Mouse (Mus musculus): Measurements from ENCODE around the gene Edem2. TPM values are rescaled to one million over a fixed set of nuclear protein-coding genes. Genes with fewer than 3 reads are reported as not detected.

The Edem2 gene
- 9.0 TPM for polyA plus RNA-seq (2014; fragmentation: Illumina TruSeq; extraction: RNeasy Lipid Tissue Mini Kit (QIAGEN cat#74804); ENCODE audit: low read depth, low replicate concordance)

DNA sequence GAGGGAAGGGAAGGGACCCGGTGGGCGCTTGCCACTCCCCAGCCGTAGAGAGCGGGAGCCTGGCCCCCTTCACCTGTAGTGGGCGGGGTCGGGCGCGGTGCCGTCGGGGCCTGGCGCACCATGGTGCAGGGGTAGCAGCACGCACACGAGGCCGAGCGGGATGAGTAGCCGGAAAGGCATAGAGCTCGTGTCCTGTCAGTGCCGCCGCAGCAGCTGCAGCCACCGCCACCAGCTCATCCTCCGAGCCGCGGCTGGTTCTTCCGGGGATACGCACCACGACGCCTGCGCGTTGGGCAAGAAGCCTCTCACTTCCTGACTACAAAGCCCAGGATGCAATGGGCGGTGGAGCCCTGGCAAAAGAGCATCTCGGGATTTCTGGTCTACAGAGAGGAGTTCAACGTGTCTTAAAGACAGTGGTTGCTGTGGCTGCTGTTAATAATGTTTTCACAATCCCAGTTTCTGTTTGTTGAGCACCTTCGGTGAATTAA, at the start of gene Edem2:
Gene Edem2, minus strand, starts transcription at position 318 of the 488 bp plus-strand sequence.

DNA sequence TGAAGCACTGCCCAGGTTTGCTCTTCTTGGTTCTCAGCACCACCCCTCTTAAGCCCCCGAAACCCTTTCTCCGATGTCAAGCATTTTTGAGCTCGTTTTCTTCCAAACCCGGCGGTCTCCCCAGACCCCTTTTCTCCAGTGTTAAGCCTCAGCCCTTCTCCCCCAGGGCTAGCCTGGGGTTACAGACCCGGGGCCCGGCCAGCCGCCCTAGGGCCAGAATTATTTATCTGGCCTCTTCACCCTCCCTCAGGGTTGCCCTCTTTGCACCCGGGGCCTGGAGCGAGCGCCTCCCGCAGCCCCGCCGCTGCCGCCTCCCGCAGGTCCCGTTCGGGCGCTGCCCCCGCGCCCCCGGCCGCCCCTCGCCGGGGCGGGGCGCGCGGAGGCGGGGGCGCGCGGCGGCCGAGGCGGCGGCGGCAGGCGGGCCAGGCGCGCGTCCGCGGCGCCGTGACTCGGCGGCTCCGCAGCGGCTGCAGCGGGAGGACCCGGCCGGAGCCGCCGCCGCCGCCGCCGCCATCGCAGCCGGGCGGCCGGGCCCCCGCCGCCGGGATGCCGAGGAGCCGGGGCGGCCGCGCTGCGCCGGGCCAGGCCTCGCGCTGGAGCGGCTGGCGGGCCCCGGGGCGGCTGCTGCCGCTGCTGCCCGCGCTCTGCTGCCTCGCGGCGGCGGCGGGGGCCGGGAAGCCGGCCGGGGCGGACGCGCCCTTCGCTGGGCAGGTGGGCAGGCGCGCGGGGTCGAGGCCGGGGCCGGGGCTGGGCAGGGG, 45.8 kb upstream of the Edem2 start, which contains the start of gene Mmp24:
Gene Mmp24, plus strand, starts transcription at position 416 of the 758 bp plus-strand sequence.

DNA sequence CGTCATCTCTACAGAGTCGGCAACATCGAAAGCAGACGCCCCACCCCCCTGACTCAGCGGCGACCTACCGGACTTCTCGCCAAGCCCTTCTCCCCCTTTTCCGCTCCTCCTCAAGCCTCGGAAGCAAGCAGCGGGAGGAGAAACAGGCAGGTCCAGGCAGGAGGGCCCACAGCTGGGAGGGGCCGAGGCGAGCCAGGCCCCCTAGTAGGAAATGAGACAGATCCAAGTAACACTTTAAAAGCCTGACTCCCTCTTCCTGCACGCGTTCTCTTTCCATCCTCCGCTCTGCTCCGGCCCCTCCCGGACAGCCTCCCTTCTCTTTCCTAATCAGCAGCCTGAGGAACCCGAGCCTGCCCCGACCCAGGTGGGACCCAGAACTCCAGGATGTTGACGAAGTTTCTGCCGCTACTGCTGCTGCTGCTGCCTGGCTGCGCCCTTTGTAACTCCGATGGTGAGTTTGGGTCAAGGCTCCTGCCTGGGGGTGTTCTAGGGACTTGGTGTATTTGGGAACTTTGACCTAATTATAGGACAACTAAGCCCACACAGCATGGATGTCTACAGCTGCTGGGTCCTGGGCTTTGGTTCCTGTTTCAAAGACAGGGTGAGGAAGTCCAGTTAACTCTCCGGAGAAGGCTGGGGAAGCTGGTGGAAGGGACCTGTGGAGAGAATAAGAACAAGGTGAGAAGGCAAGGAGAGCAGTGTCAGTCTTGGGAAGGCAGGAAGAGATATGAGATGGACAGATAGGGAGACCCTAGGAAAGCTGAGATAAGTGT, 21.9 kb upstream of the Edem2 start, which contains the start of gene Procr:
Gene Procr, plus strand, starts transcription at position 104 of the 773 bp plus-strand sequence.

DNA sequence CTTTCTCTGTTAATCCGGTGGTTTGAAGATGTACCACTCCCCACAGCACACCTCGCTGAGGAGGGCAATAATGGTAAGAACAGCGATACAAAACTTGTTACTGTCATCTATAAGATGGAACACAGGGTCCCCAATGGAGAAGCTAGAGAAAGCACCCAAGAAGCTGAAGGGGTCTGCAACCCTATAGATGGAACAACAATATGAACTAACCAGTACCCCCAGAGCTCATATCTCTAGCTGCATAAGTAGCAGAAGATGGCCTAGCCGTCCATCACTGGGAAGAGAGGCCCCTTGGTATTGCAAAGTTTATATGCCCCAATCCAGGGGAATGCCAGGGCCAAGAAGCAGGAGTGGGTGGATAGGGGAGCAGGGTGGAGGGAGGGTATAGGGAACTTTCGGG, 6.5 kb upstream of the Edem2 start, which contains the start of gene Gm17581:
Gene Gm17581, minus strand, starts transcription at position 101 of the 400 bp plus-strand sequence.

DNA sequence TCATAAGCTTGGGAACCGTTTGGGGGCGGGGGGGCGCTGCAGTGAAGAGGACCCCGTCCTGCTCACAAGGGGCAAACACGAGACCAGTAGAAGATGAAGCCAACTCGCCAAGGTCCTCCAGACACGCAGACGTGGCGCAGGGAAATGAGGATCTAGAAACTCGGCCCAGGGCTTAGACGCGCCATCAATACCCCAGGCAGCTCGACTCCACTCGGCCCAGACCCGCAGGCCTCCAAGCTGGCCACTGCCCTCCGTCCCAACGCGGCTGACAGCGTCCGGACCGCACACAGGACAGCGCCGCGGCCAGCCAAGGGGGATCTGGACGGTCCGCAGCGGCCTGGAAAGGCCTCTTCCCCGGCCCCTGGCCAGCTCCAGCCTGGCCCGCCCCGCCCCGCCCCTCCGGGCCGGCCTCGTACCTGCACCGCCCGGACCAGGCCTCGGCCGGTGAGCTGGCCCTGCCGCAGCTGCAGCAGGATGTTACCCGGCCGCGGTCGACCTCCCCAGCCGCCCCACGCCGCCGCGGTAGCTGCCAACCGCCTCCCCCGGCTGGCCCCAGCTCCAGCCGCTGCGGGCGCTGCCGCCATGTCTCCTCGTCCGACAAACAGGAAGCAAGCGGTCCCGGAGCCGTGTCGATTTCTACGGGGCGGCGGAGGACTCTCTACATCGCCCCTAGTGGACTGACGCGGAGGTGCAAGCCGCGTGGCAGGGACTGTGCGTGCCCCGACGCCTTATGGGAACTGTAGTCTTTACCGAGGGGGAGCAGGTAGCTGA, 37.4 kb downstream of the Edem2 start, which contains the start of gene Trpc4ap:
Gene Trpc4ap, minus strand, starts transcription at position 662 of the 771 bp plus-strand sequence.

Other genes starting within 250 kb of the Edem2 start
- 73.7 TPM for gene Acss2, start 211.5 kb downstream of the Edem2 start, polyA plus RNA-seq (2014; fragmentation: Illumina TruSeq; extraction: RNeasy Lipid Tissue Mini Kit (QIAGEN cat#74804); ENCODE audit: low read depth, low replicate concordance)
- not detected for gene Ggt7, start 211.2 kb downstream of the Edem2 start, polyA plus RNA-seq (2014; fragmentation: Illumina TruSeq; extraction: RNeasy Lipid Tissue Mini Kit (QIAGEN cat#74804); ENCODE audit: low read depth, low replicate concordance)
- gene Gss, start 136.7 kb downstream of the Edem2 start, polyA plus RNA-seq (2014; fragmentation: Illumina TruSeq; extraction: RNeasy Lipid Tissue Mini Kit (QIAGEN cat#74804); ENCODE audit: low read depth, low replicate concordance): 31.7 TPM
- gene Myh7b, start 118.3 kb downstream of the Edem2 start, polyA plus RNA-seq (2014; fragmentation: Illumina TruSeq; extraction: RNeasy Lipid Tissue Mini Kit (QIAGEN cat#74804); ENCODE audit: low read depth, low replicate concordance): not detected
- gene Trpc4ap, start 37.1 kb downstream of the Edem2 start, polyA plus RNA-seq (2014; fragmentation: Illumina TruSeq; extraction: RNeasy Lipid Tissue Mini Kit (QIAGEN cat#74804); ENCODE audit: low read depth, low replicate concordance): 81.1 TPM
- not detected for gene Gm17581, start 6.4 kb upstream of the Edem2 start, polyA plus RNA-seq (2014; fragmentation: Illumina TruSeq; extraction: RNeasy Lipid Tissue Mini Kit (QIAGEN cat#74804); ENCODE audit: low read depth, low replicate concordance)
- gene Procr, start 21.6 kb upstream of the Edem2 start, polyA plus RNA-seq (2014; fragmentation: Illumina TruSeq; extraction: RNeasy Lipid Tissue Mini Kit (QIAGEN cat#74804); ENCODE audit: low read depth, low replicate concordance): 1.3 TPM
- not detected for gene Mmp24, start 45.9 kb upstream of the Edem2 start, polyA plus RNA-seq (2014; fragmentation: Illumina TruSeq; extraction: RNeasy Lipid Tissue Mini Kit (QIAGEN cat#74804); ENCODE audit: low read depth, low replicate concordance)
- gene BC029722, start 90.0 kb upstream of the Edem2 start, polyA plus RNA-seq (2014; fragmentation: Illumina TruSeq; extraction: RNeasy Lipid Tissue Mini Kit (QIAGEN cat#74804); ENCODE audit: low read depth, low replicate concordance): 15.5 TPM
- 5.1 TPM for gene Eif6, start 97.5 kb upstream of the Edem2 start, polyA plus RNA-seq (2014; fragmentation: Illumina TruSeq; extraction: RNeasy Lipid Tissue Mini Kit (QIAGEN cat#74804); ENCODE audit: low read depth, low replicate concordance)
- not detected for gene Fam83c, start 105.4 kb upstream of the Edem2 start, polyA plus RNA-seq (2014; fragmentation: Illumina TruSeq; extraction: RNeasy Lipid Tissue Mini Kit (QIAGEN cat#74804); ENCODE audit: low read depth, low replicate concordance)
- 78.5 TPM for gene Uqcc1, start 200.8 kb upstream of the Edem2 start, polyA plus RNA-seq (2014; fragmentation: Illumina TruSeq; extraction: RNeasy Lipid Tissue Mini Kit (QIAGEN cat#74804); ENCODE audit: low read depth, low replicate concordance)
- gene Gm15557, start 211.3 kb upstream of the Edem2 start, polyA plus RNA-seq (2014; fragmentation: Illumina TruSeq; extraction: RNeasy Lipid Tissue Mini Kit (QIAGEN cat#74804); ENCODE audit: low read depth, low replicate concordance): not detected
- not detected for gene Gdf5, start 215.9 kb upstream of the Edem2 start, polyA plus RNA-seq (2014; fragmentation: Illumina TruSeq; extraction: RNeasy Lipid Tissue Mini Kit (QIAGEN cat#74804); ENCODE audit: low read depth, low replicate concordance)
- 1.3 TPM for gene Cep250, start 227.0 kb upstream of the Edem2 start, polyA plus RNA-seq (2014; fragmentation: Illumina TruSeq; extraction: RNeasy Lipid Tissue Mini Kit (QIAGEN cat#74804); ENCODE audit: low read depth, low replicate concordance)

Data from kidney, adult 10 weeks (tissue).